Mouse (Mus musculus) regulatory T cell (primary cell): Measurements from ENCODE around the gene Vax1.

Experiments used
- in situ Hi-C: fragments of 300-600 bp; cut with MboI, MseI; formaldehyde crosslinking; loops from one replicate; pipeline ENCODE4 v1.15.1; 2025; ENCODE audit warnings: high pct_unique_total_duplicates

Vax1 gene

GRCm38 (mm10) chr19:59169936-59170765 is at the start of gene Vax1:
Vax1 (minus strand) TSS chr19:59170056.
- in situ Hi-C loops = no loop called here

- in situ Hi-C loops = no loop called here
These were observed 49.1 kb upstream of the Vax1 start, which contains the start of gene Kcnk18 for GRCm38 (mm10) chr19:59218991-59219390. Kcnk18 (plus strand) TSS chr19:59219214.

- in situ Hi-C loops = no loop called here
These were observed 47.0 kb upstream of the Vax1 start for GRCm38 (mm10) chr19:59216891-59217290.

GRCm38 (mm10) chr19:59208986-59209385 is 39.1 kb upstream of the Vax1 start:
- in situ Hi-C loops = no loop called here

- in situ Hi-C loops = no loop called here
These were observed 38.6 kb upstream of the Vax1 start for GRCm38 (mm10) chr19:59208475-59208874.

- in situ Hi-C loops = loop anchor here (5.0 kb wide), 1 partner anchor 281 kb away; no protein-coding TSS in a partner anchor
These were observed 28.3 kb upstream of the Vax1 start for GRCm38 (mm10) chr19:59198161-59198560.

- in situ Hi-C loops = loop anchor here (5.0 kb wide), 1 partner anchor 279 kb away; no protein-coding TSS in a partner anchor
These were observed 26.3 kb upstream of the Vax1 start for GRCm38 (mm10) chr19:59196111-59196666.

GRCm38 (mm10) chr19:59195181-59195770 is 25.4 kb upstream of the Vax1 start:
- in situ Hi-C loops = loop anchor here (5.0 kb wide), 1 partner anchor 278 kb away; no protein-coding TSS in a partner anchor

- in situ Hi-C loops = no loop called here
These were observed 24.3 kb upstream of the Vax1 start for GRCm38 (mm10) chr19:59193986-59194820.

GRCm38 (mm10) chr19:59193456-59193855 is 23.6 kb upstream of the Vax1 start:
- in situ Hi-C loops = no loop called here

- in situ Hi-C loops = no loop called here
These were observed 22.6 kb upstream of the Vax1 start for GRCm38 (mm10) chr19:59192491-59192890.

- in situ Hi-C loops = no loop called here
These were observed 21.3 kb upstream of the Vax1 start for GRCm38 (mm10) chr19:59191123-59191505.

GRCm38 (mm10) chr19:59190431-59191122 is 20.7 kb upstream of the Vax1 start:
- in situ Hi-C loops = no loop called here

GRCm38 (mm10) chr19:59188981-59189380 is 19.1 kb upstream of the Vax1 start:
- in situ Hi-C loops = no loop called here

- in situ Hi-C loops = no loop called here
These were observed 14.1 kb upstream of the Vax1 start for GRCm38 (mm10) chr19:59184000-59184399.

GRCm38 (mm10) chr19:59173341-59174015 is 3.6 kb upstream of the Vax1 start:
- in situ Hi-C loops = no loop called here

GRCm38 (mm10) chr19:59172781-59173180 is 2.9 kb upstream of the Vax1 start:
- in situ Hi-C loops = no loop called here

- in situ Hi-C loops = no loop called here
These were observed 2.0 kb upstream of the Vax1 start for GRCm38 (mm10) chr19:59171871-59172245.

GRCm38 (mm10) chr19:59171151-59171870 is 1.5 kb upstream of the Vax1 start:
- in situ Hi-C loops = no loop called here

GRCm38 (mm10) chr19:59170766-59171095 is 875 bp upstream of the Vax1 start:
- in situ Hi-C loops = no loop called here
